Mouse (Mus musculus) activated CD4-positive, CD25-positive, alpha-beta regulatory T cell, adult 4 months (primary cell): ENCODE data around the gene Cab39l. TPM values are rescaled to one million over a fixed set of nuclear protein-coding genes. Genes with fewer than 3 reads are reported as not detected.
"Not testable (repeated sequence)": the region's sequence is repeated elsewhere in the genome, so short reads cannot be mapped to it uniquely, and the experiment has no call there.

Source experiments
- ATAC-seq: one replicate; pipeline ENCODE4 v1.8.0; 2017
- polyA plus RNA-seq, 2 experiments: library from polyadenylated mRNA; unstranded; fragments of 100-300 nt; shearing (Covaris generic); gene quantifications; one replicate each; pipeline ENCODE4 v1.2.1; 2017

Gene Cab39l
- polyA plus RNA-seq, 2 experiments from 2014 or later: 70.3 to 84.5 TPM

- peak; percentile 46 for ATAC-seq
These were observed 149.8 kb downstream of the Cab39l start for GRCm38 (mm10) chr14:59590614-59591013.

DNA sequence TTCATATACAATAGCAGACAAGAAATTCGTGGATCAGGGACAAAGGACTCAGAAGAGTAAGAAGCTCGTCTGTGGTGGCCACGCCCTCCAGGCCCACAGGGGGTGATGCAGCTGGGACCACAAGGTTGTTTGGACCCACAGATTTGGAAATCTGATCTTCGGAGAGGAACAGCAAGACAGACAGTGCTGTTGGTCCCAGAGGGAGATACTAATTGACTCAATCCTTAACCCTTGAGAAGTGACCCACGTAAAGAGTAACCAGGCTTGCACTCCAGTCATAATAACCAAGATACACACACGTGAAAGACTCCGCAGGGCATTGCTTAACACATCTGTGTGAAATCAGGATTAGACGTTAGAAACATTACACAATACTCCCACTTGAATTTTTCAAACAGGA is 151.1 kb downstream of the Cab39l start:
- no peak for ATAC-seq

DNA sequence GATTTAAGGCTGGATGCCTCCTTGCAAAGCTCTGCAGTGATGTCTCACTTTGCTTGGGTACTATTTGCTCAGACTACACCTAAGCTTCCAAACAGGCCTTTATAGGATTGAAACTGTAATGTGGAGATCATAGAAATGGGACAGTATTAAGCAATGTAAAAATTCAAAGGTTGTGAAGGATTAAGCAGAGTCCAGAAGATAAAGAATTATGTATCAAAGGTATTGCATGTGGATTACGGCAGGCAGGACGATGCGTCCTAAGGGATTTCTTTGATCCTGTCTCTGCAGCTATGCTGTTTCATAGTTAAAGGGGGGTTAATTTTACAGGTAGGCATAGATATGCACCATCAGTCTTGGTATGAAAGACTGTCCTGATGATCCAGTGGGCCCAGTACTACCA is 151.8 kb downstream of the Cab39l start:
- no peak for ATAC-seq

GRCm38 (mm10) chr14:59594988-59595387 is 154.2 kb downstream of the Cab39l start:
- ATAC-seq: no peak

GRCm38 (mm10) chr14:59597398-59598259 is 156.9 kb downstream of the Cab39l start, which contains the start of gene Cdadc1:
Gene Cdadc1, minus strand, starts transcription at chr14:59597959.
- peak; percentile 83 for ATAC-seq

DNA sequence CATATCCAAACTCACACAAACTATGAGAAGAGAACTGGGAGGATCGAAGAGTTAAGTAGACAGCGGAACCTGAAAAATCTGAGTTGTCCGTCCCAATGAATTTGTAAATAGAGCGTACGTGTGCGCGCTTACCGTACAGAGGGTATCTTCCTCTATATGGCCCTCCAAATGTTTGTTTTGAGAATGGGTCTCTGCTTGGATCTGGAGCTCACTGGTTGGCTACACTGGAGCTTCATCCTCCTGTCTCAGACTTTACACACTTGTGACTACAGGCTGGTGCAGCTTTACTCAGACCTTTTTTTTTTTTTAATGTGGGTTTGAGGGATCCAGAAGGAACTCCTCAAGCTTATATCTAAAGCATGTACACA is 157.5 kb downstream of the Cab39l start:
- ATAC-seq: no peak

- ATAC-seq: no peak
These were observed 163.4 kb downstream of the Cab39l start for GRCm38 (mm10) chr14:59604002-59604645.

- peak; percentile 57 for ATAC-seq
These were observed 165.0 kb downstream of the Cab39l start for GRCm38 (mm10) chr14:59605671-59606353.

- no peak for ATAC-seq
These were observed 166.2 kb downstream of the Cab39l start for GRCm38 (mm10) chr14:59607021-59607420.

DNA sequence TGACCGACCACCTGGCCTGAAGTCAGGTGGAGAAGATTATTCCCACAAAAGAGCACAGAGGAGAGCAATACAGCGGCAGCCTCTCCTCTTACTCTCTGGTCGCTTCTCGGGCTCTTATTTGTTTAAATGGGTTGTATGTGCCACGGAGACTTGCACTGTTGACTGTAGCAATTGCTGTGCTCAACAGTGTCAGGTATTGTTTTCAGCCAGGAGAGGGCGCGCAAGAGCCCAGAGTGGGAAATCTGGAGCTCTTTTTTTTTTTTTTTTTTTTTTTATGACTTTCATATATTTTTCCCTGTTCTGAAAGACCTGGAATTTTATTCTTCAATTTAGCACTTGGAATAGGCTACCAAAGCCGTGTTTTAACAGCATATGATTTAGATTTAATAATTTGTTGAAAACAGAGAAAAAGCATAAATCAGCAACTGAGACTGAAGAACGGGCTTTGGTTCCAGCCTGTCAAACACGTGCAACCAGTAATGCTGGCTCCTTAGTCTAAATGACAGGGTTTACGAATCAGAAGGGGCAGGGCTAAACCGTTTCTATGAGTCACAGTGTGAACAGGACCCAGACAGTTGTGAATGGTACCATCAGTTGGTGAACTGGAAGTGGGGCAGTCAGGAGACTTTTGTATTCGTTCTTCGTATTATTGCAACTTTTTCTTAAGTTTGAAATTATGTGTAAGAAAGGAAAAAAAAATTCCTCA is 172.3 kb downstream of the Cab39l start:
- no peak for ATAC-seq

DNA sequence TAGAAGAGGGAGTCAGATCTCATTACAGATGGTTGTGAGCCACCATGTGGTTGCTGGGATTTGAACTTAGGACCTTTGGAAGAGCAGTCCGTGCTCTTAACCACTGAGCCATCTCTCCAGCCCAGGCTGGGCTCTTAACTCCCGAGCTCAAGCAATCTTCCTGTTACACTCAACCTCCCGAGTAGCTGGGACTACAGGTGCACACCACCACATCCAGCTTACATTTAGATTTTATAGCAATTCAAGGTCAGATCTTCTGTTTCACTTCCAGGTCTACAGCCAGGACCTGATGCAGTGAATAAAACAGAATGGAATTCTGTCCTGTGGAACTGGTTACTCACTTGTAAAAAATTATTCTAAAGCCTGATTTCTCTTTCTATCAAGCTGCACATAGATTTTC is 173.4 kb downstream of the Cab39l start:
- ATAC-seq: not testable (repeated sequence)

- ATAC-seq: no peak
These were observed 176.0 kb downstream of the Cab39l start for GRCm38 (mm10) chr14:59616802-59617201.

DNA sequence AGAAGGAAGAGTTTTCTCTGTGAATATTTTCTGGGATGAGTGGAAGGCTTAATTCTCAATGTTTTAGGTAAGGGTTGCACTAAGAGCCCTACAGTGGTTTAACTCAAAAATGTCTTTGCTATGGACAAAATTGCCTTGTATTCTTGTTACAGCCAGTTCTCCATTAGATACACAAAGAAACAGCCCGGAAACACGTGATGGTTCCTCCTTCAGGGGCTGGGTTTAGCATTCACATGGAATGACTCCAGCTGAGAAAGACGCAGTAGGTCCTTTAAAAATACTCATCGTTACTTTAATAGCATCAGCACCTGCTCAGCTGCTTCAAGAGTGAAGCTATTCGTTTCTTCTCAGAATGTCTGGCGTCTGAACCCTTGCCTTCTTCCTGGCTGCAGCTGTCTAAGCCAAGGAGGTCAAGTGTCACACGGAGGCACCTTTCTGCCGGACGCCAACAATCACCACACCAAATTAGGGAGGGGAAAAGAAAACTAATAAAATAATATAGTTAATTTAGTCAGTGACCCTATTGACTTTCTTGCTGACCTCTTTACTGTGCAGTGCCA is 183.6 kb downstream of the Cab39l start:
- ATAC-seq: no peak

DNA sequence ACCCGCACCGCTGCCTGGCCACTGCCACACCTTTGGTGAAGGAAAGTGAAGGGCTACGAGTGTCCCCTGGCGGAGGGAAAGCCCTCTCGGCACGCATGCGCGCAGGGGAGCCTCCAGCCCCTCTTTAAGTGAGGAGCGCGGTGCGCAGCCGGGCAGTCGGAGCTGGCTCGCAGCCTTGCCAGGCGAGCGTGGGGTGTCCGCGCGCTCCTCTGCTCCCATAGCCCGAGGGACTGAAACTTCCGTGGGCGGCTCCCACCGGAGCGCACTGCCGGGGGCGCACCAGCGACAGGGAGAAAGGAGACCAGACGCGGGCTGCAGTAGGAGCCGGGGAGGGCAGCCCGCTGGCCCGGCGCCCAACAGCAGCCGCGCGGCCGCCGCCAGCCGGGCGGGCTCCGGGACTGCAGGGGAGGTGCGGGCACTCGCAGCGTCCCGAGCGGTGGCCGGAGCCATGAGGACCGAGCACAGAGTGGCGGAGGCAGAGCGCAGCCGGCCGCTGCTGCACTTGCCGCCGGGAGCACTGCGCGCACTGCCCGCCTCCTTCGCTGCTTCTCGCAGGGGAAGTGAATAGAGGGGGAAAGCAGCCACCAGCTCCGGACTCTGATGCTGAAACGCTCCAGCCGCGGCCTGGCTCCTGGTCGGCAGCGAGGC is 184.5 kb downstream of the Cab39l start, which contains the start of gene Shisa2:
TSS of gene Shisa2 (plus strand) at position 151 of the 648 bp plus-strand sequence.
- no peak for ATAC-seq

DNA sequence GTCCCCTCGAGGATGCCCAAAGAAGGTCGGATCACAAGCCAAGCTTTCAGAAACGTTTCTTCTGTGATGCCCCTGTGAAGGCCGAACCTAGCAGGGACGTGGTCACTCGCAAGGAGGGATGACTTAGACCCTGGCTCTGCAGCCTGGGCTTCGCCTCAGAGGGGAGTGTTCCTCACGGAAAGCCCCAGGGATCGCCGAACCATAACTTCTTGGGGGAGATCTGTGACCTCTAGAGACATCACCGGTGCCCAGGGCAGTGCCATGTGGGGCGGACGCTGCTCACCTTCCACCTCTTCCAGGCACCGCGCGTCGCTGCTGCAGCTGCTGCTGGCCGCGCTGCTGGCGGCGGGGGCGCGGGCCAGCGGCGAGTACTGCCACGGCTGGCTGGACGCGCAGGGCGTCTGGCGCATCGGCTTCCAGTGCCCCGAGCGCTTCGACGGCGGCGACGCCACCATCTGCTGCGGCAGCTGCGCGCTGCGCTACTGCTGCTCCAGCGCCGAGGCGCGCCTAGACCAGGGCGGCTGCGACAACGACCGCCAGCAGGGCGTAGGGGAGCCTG is 185.1 kb downstream of the Cab39l start:
- no peak for ATAC-seq

DNA sequence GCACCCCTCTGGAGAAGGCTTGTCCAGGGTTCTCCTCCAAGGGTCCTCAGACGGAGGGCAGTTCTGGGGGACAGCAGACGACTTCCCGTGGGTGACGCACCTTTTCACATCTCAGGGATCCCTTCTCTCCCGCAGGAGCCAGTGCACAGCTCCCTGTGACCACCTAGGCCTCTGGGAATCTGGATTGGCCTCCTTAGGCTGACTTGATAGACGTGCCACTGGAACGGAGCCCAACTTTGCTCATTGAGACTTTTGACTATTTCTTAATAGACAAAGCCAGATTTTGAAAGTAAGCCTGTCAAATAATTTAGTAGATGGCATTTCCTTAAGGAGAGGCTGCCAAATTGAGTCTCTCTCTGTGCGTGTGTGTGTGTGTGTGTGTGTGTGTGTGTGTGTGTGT is 185.9 kb downstream of the Cab39l start:
- no peak for ATAC-seq

DNA sequence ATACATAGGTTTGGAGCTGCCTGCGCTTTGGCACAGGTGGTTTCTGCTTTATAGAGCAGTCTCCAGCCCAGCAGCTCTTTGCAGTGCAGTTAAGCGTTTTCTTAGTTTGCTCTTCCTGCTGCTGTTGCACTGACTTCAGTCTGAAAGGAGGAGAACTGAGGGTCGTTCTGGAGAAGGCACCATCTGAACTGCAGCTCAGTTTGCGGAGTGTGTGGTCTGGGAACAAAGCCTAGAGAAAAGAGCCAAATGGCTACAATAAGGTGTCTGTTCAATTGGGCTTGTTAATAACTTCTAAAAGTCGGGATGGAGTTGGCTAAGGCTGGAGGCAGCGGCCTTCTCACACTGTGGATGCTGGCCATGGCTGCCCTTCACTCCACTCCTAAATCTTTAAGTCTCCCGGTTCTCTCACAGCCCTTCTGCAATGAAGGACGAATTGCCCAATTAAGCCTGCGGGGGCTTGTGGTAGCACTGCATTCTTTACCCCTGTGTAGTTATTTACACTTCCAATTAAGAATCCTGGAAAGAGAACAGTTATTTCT is 186.4 kb downstream of the Cab39l start:
- no peak for ATAC-seq

DNA sequence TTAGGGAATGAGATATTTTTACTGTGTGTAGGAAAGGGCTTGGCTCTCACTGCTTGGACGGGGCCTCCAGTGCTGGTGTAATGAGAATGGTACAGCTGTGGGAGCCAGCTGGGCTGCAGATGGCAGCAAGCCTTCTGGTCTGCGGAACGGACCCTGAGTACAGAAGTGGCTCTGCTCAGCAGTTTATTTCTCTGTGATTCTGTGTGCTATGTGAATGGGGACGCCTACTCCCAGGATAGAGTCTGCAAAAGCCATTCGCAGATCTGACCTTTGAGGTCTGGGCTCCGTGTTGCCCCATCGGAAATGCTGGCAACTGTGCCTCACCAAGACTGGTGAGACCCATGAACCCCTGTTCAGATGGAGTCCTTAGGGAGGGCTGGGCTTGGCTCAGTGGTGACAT is 187.1 kb downstream of the Cab39l start:
- ATAC-seq: no peak

DNA sequence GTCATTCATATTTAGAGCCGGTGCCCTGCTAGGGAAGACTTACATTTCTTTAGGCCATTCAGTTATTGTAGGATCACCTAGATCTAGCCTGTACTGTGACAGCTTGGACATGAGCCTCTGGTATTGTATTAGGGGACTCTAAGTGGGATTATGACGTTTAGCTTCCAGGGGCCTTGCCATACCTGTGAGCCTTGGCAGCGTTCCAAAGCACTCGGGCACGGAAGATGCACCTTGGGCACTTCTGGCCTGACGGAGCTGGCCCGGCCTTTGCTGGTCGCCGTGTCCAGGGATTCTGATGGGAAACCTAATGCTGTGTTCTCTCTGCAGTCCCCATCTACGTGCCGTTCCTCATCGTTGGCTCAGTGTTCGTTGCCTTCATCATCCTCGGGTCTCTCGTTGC is 188.5 kb downstream of the Cab39l start:
- ATAC-seq: no peak

- no peak for ATAC-seq
These were observed 189.3 kb downstream of the Cab39l start for GRCm38 (mm10) chr14:59630096-59630495.

GRCm38 (mm10) chr14:59632067-59632466 is 191.3 kb downstream of the Cab39l start:
- no peak for ATAC-seq
